Mouse (Mus musculus) c-Kit-negative CD71-positive TER-119-positive erythroid progenitor cells, embryonic 14.5 days (primary cell): ENCODE measurements around the gene Exoc4.

ENCODE experiments used
- DNase-seq: peaks from one replicate; pipeline ENCODE4 v3.0.0-alpha.2; 2013; ENCODE audit warnings: low read depth, low spot score

The Exoc4 gene

GRCm38 (mm10) chr6:34000644-34001043 is 751.8 kb downstream of the Exoc4 start:
- no peak for DNase-seq

- no peak for DNase-seq
These were observed 754.1 kb downstream of the Exoc4 start for GRCm38 (mm10) chr6:34003033-34003432.

- no peak for DNase-seq
These were observed 764.6 kb downstream of the Exoc4 start for GRCm38 (mm10) chr6:34013469-34013868.
